Mouse (Mus musculus): ENCODE results near the gene Phf24. TPM values are rescaled to one million over a fixed set of nuclear protein-coding genes. Genes with fewer than 3 reads are reported as not detected.

Phf24 gene
- polyA plus RNA-seq, 1 experiment from 2014 or later = 0.06 TPM

- no peaks in the 10 kb centered on the region for H3K36me3 ChIP-seq (ENCODE audit: control insufficient read depth, insufficient read depth)
- H3K9me3 ChIP-seq (replicated peaks; ENCODE audit: control insufficient read depth, low read length) = no peaks in the 10 kb centered on the region
- peaks cover 2% of the 10 kb centered on the region; the same call in 1 of the 2 replicates for H3K4me1 ChIP-seq (ENCODE audit: control insufficient read depth, low read depth, low read length)
- peak within 1 kb of the TSS; percentile 68 for H3K4me3 ChIP-seq (ENCODE audit: low read depth, low read length)
- under 1% methylated on average over 39 of the region's 39 CpGs for WGBS (ENCODE audit: insufficient replicate concordance)
- peaks cover 38% of the 10 kb centered on the region for H3K27me3 ChIP-seq (ENCODE audit: control insufficient read depth, insufficient read depth, low read depth, low read length)
- H3K27ac ChIP-seq (ENCODE audit: low read length) = peak within 1 kb of the TSS; percentile 33; the same call in 1 of the 2 replicates
- ATAC-seq (ENCODE audit: low read depth) = peak; percentile 97
- H3K9ac ChIP-seq (ENCODE audit: low read depth, low read length) = peak within 1 kb of the TSS; percentile 64
- peak within 1 kb of the TSS; percentile 75 for H3K4me2 ChIP-seq (ENCODE audit: low read depth, low read length)
Observed at GRCm38 (mm10) chr4:42949676-42950051, 33.2 kb downstream of the Phf24 start, which contains the start of gene Dnajb5. Gene Dnajb5 (plus strand): TSS chr4:42949814.

- peak overlapping the region; percentile 33; the same call in 1 of the 2 replicates for H3K27ac ChIP-seq (ENCODE audit: low read length)
- H3K4me3 ChIP-seq (ENCODE audit: low read depth, low read length) = peak overlapping the region; percentile 68
- WGBS (ENCODE audit: insufficient replicate concordance) = 2% methylated on average over 22 of the region's 27 CpGs
- no peaks in the 10 kb centered on the region for H3K9me3 ChIP-seq (replicated peaks; ENCODE audit: control insufficient read depth, low read length)
- peak overlapping the region; percentile 64 for H3K9ac ChIP-seq (ENCODE audit: low read depth, low read length)
- ATAC-seq (ENCODE audit: low read depth) = peak; percentile 45
- peaks cover 38% of the 10 kb centered on the region for H3K27me3 ChIP-seq (ENCODE audit: control insufficient read depth, insufficient read depth, low read depth, low read length)
- peaks cover 2% of the 10 kb centered on the region; the same call in 1 of the 2 replicates for H3K4me1 ChIP-seq (ENCODE audit: control insufficient read depth, low read depth, low read length)
- peak overlapping the region; percentile 75 for H3K4me2 ChIP-seq (ENCODE audit: low read depth, low read length)
- H3K36me3 ChIP-seq (ENCODE audit: control insufficient read depth, insufficient read depth) = no peaks in the 10 kb centered on the region
Observed at GRCm38 (mm10) chr4:42950065-42950558, 33.7 kb downstream of the Phf24 start.

GRCm38 (mm10) chr4:42951206-42952195 lies 35.0 kb downstream of the Phf24 start:
- no peak overlapping the region for H3K9ac ChIP-seq (ENCODE audit: low read depth, low read length)
- peaks cover 2% of the 10 kb centered on the region; the same call in 1 of the 2 replicates for H3K4me1 ChIP-seq (ENCODE audit: control insufficient read depth, low read depth, low read length)
- 51% methylated on average over 11 of the region's 11 CpGs for WGBS (ENCODE audit: insufficient replicate concordance)
- no peaks in the 10 kb centered on the region for H3K9me3 ChIP-seq (replicated peaks; ENCODE audit: control insufficient read depth, low read length)
- H3K27me3 ChIP-seq (ENCODE audit: control insufficient read depth, insufficient read depth, low read depth, low read length) = peaks cover 38% of the 10 kb centered on the region
- H3K36me3 ChIP-seq (ENCODE audit: control insufficient read depth, insufficient read depth) = no peaks in the 10 kb centered on the region
- ATAC-seq (ENCODE audit: low read depth) = no peak
- no peak overlapping the region for H3K4me2 ChIP-seq (ENCODE audit: low read depth, low read length)
- no peak overlapping the region for H3K27ac ChIP-seq (ENCODE audit: low read length)
- no peak overlapping the region for H3K4me3 ChIP-seq (ENCODE audit: low read depth, low read length)

- Histone ChIP-seq H3K27me3 (ENCODE audit: control insufficient read depth, insufficient read depth, low read depth, low read length) (peaks cover 30% of the 10 kb centered on the region), H3K27ac (ENCODE audit: low read length) (no peak overlapping the region)
- ATAC-seq (ENCODE audit: low read depth) = no peak
Observed at GRCm38 (mm10) chr4:42952563-42952962, 36.1 kb downstream of the Phf24 start.

GRCm38 (mm10) chr4:42953435-42954094 lies 37.1 kb downstream of the Phf24 start:
- Histone ChIP-seq H3K27ac (ENCODE audit: low read length) (no peak overlapping the region), H3K9ac (ENCODE audit: low read depth, low read length) (no peak overlapping the region), H3K27me3 (ENCODE audit: control insufficient read depth, insufficient read depth, low read depth, low read length) (peaks cover 20% of the 10 kb centered on the region), H3K4me2 (ENCODE audit: low read depth, low read length) (no peak overlapping the region), H3K4me3 (ENCODE audit: low read depth, low read length) (no peak overlapping the region), H3K9me3 (replicated peaks; ENCODE audit: control insufficient read depth, low read length) (no peaks in the 10 kb centered on the region), H3K36me3 (ENCODE audit: control insufficient read depth, insufficient read depth) (no peaks in the 10 kb centered on the region), H3K4me1 (ENCODE audit: control insufficient read depth, low read depth, low read length) (peaks cover 2% of the 10 kb centered on the region; the same call in 1 of the 2 replicates)
- no peak for ATAC-seq (ENCODE audit: low read depth)
- 56% methylated on average over 10 of the region's 10 CpGs for WGBS (ENCODE audit: insufficient replicate concordance)

More at GRCm38 (mm10) chr4:42952563-42952962, 36.1 kb downstream of the Phf24 start:
- Histone ChIP-seq H3K36me3 (ENCODE audit: control insufficient read depth, insufficient read depth) (no peaks in the 10 kb centered on the region), H3K4me3 (ENCODE audit: low read depth, low read length) (no peak overlapping the region), H3K4me1 (ENCODE audit: control insufficient read depth, low read depth, low read length) (peaks cover 2% of the 10 kb centered on the region; the same call in 1 of the 2 replicates), H3K9ac (ENCODE audit: low read depth, low read length) (no peak overlapping the region), H3K9me3 (replicated peaks; ENCODE audit: control insufficient read depth, low read length) (no peaks in the 10 kb centered on the region), H3K4me2 (ENCODE audit: low read depth, low read length) (no peak overlapping the region)
- 63% methylated on average over 7 of the region's 7 CpGs for WGBS (ENCODE audit: insufficient replicate concordance)

GRCm38 (mm10) chr4:42954297-42954696 lies 37.8 kb downstream of the Phf24 start:
- no peak overlapping the region for H3K27ac ChIP-seq (ENCODE audit: low read length)
- peaks cover 13% of the 10 kb centered on the region for H3K27me3 ChIP-seq (ENCODE audit: control insufficient read depth, insufficient read depth, low read depth, low read length)
- no peak overlapping the region for H3K4me2 ChIP-seq (ENCODE audit: low read depth, low read length)
- H3K4me3 ChIP-seq (ENCODE audit: low read depth, low read length) = no peak overlapping the region
- no peaks in the 10 kb centered on the region for H3K36me3 ChIP-seq (ENCODE audit: control insufficient read depth, insufficient read depth)
- no peak overlapping the region for H3K9ac ChIP-seq (ENCODE audit: low read depth, low read length)
- no peaks in the 10 kb centered on the region for H3K9me3 ChIP-seq (replicated peaks; ENCODE audit: control insufficient read depth, low read length)
- no peak for ATAC-seq (ENCODE audit: low read depth)
- 13% methylated on average over 10 of the region's 10 CpGs for WGBS (ENCODE audit: insufficient replicate concordance)
- H3K4me1 ChIP-seq (ENCODE audit: control insufficient read depth, low read depth, low read length) = peaks cover 2% of the 10 kb centered on the region; the same call in 1 of the 2 replicates

GRCm38 (mm10) chr4:42955200-42955599 lies 38.7 kb downstream of the Phf24 start:
- no peaks in the 10 kb centered on the region for H3K36me3 ChIP-seq (ENCODE audit: control insufficient read depth, insufficient read depth)
- H3K4me2 ChIP-seq (ENCODE audit: low read depth, low read length) = no peak overlapping the region
- H3K9me3 ChIP-seq (replicated peaks; ENCODE audit: control insufficient read depth, low read length) = no peaks in the 10 kb centered on the region
- ATAC-seq (ENCODE audit: low read depth) = no peak
- H3K4me3 ChIP-seq (ENCODE audit: low read depth, low read length) = no peak overlapping the region
- H3K9ac ChIP-seq (ENCODE audit: low read depth, low read length) = no peak overlapping the region
- WGBS (ENCODE audit: insufficient replicate concordance) = 75% methylated on average over 3 of the region's 3 CpGs
- H3K4me1 ChIP-seq (ENCODE audit: control insufficient read depth, low read depth, low read length) = peaks cover under 1% of the 10 kb centered on the region; the same call in 1 of the 2 replicates
- no peak overlapping the region for H3K27ac ChIP-seq (ENCODE audit: low read length)
- peaks cover 5% of the 10 kb centered on the region for H3K27me3 ChIP-seq (ENCODE audit: control insufficient read depth, insufficient read depth, low read depth, low read length)

GRCm38 (mm10) chr4:42956581-42956980 lies 40.1 kb downstream of the Phf24 start:
- no peak overlapping the region for H3K27ac ChIP-seq (ENCODE audit: low read length)
- H3K27me3 ChIP-seq (ENCODE audit: control insufficient read depth, insufficient read depth, low read depth, low read length) = no peaks in the 10 kb centered on the region
- no peak overlapping the region for H3K4me3 ChIP-seq (ENCODE audit: low read depth, low read length)
- no peaks in the 10 kb centered on the region for H3K4me1 ChIP-seq (ENCODE audit: control insufficient read depth, low read depth, low read length)
- no peak for ATAC-seq (ENCODE audit: low read depth)
- no peak overlapping the region for H3K4me2 ChIP-seq (ENCODE audit: low read depth, low read length)
- WGBS (ENCODE audit: insufficient replicate concordance) = 71% methylated on average over 17 of the region's 17 CpGs
- H3K36me3 ChIP-seq (ENCODE audit: control insufficient read depth, insufficient read depth) = no peaks in the 10 kb centered on the region
- no peak overlapping the region for H3K9ac ChIP-seq (ENCODE audit: low read depth, low read length)
- no peaks in the 10 kb centered on the region for H3K9me3 ChIP-seq (replicated peaks; ENCODE audit: control insufficient read depth, low read length)

Measured in liver, embryonic 16.5 days (tissue).